Mouse (Mus musculus) heart, embryonic 10.5 days (tissue): Measurements from ENCODE around the gene Zmynd10. TPM values are rescaled to one million over a fixed set of nuclear protein-coding genes. Genes with fewer than 3 reads are reported as not detected.
A peak's percentile ranks its signal among the peaks of the same experiment; 100 is the strongest.

Source experiments
- DNase-seq: peaks from one replicate; pipeline ENCODE4 v3.0.0-alpha.2; 2017; ENCODE audit warnings: low spot score
- H3K27ac ChIP-seq: fragments of 300-500 bp; sonication (generic); 2 replicates; pipeline ENCODE4 v1.5.1; 2016; ENCODE audit warnings: mild to moderate bottlenecking
- H3K27me3 ChIP-seq: fragments of 300-500 bp; sonication (generic); 2 replicates; pipeline ENCODE4 v1.6.1; 2016; ENCODE audit warnings: mild to moderate bottlenecking; ENCODE audit not compliant: poor library complexity, insufficient read depth, severe bottlenecking
- H3K36me3 ChIP-seq: fragments of 300-500 bp; sonication (generic); 2 replicates; pipeline ENCODE4 v1.6.1; 2016; ENCODE audit warnings: mild to moderate bottlenecking, moderate library complexity
- H3K4me1 ChIP-seq: fragments of 300-500 bp; sonication (generic); 2 replicates; pipeline ENCODE4 v1.6.1; 2016; ENCODE audit warnings: mild to moderate bottlenecking
- H3K4me3 ChIP-seq: fragments of 300-500 bp; sonication (generic); 2 replicates; pipeline ENCODE4 v1.5.1; 2016; ENCODE audit warnings: mild to moderate bottlenecking, moderate library complexity
- H3K9me3 ChIP-seq: fragments of 300-500 bp; sonication (generic); 2 replicates; pipeline ENCODE4 v1.6.1; 2016; ENCODE audit warnings: mild to moderate bottlenecking, moderate library complexity
- WGBS: fragments of 180-500 bp; shearing (Covaris S2); methylation state at CpG from one replicate; pipeline ENCODE4 v1.1.7; 2016; 5-methylcytosine and 5-hydroxymethylcytosine counted together
- polyA plus RNA-seq: library from polyadenylated mRNA; unstranded; fragments of >200 nt; fragmentation: Nextera tagmentation; extraction: Ambion mirVana; gene quantifications from 2 replicates; pipeline ENCODE4 v1.2.1, GENCODE M21; 2016

The Zmynd10 gene
- polyA plus RNA-seq, 1 experiment from 2014 or later = not detected

DNA sequence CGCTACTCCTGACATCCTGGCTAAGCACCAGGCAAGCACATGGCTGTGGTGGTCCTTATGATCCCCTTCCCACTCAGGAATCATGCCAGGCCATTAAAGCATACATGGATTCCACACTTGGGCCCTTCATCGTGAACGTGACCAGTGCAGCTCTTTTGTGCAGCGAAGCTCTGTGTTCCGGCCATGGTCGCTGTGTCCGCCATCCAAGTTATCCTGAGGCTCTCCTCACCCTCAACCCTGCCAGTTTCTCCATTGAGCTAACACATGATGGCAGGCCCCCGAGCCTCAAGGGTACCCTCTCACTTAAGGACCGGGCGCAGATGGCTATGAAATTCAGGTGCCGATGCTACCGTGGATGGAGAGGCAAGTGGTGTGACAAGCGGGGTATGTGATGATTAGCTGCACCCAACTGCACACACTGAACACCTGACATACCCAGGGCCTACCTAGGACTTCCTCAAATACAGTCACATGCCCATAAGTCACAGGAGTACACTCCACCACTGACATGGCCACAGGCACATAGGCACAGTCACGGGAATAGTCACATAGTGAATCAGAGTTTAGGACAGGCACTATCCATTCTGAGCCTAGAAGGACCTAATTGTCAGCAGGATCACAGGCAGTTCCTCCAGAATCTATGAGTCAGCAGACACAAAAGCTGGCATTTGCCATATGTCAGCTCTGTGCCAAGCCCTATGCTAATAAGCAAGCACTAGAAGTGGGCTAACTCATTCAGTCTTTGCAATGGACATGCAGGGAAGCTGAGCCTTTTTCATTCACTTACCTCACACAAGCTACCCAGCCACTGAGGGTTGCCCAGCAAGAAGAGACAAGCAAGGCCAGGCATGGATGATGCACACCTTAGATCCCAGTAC, 32.2 kb downstream of the Zmynd10 start:
- peaks cover 21% of the 10 kb centered on the region for H3K36me3 ChIP-seq
- WGBS = 90% methylated on average over 14 of the region's 14 CpGs
- no peak overlapping the region for H3K4me3 ChIP-seq
- 0 out of 2 replicates have a peak overlapping the region, but pooled peaks have one; percentile 25 for H3K27ac ChIP-seq
- H3K27me3 ChIP-seq = no peaks in the 10 kb centered on the region
- H3K9me3 ChIP-seq = no peaks in the 10 kb centered on the region
- H3K4me1 ChIP-seq = peaks cover 67% of the 10 kb centered on the region
- DNase-seq = no peak

GRCm38 (mm10) chr9:107580501-107581317, 33.6 kb downstream of the Zmynd10 start, which contains the start of gene Hyal3:
Gene Hyal3, plus strand, starts transcription at chr9:107580818.
- Histone ChIP-seq H3K36me3 (peaks cover 21% of the 10 kb centered on the region), H3K4me1 (peaks cover 63% of the 10 kb centered on the region), H3K27ac (peak within 1 kb of the TSS; percentile 94), H3K4me3 (peak within 1 kb of the TSS; percentile 82), H3K9me3 (no peaks in the 10 kb centered on the region), H3K27me3 (no peaks in the 10 kb centered on the region)
- WGBS = under 1% methylated on average over 32 of the region's 32 CpGs
- peak; percentile 95 for DNase-seq

DNA sequence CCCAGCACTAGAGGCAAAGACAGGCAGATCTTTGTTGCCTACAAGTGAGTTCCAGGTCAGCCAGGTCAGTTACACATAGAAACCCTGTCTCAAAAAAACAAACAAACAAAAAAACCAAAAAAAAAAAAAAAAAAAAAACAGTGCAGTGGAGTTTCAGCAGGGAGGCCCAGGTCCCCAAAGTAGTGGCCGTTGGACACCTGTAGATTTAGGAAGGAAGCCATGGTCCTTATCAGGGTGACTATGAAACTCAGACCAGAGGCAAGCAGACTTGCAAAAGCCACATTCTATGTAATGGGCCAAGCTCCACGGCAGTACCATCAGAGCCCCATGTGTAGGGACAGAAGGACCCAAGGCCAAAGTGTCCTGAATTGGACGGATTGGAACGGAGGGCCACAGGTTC, 34.5 kb downstream of the Zmynd10 start:
- peak overlapping the region; percentile 94; the same call in 1 of the 2 replicates for H3K27ac ChIP-seq

GRCm38 (mm10) chr9:107582509-107583062, 35.5 kb downstream of the Zmynd10 start:
- no peaks in the 10 kb centered on the region for H3K27me3 ChIP-seq
- 0 out of 2 replicates have a peak overlapping the region, but pooled peaks have one; percentile 94 for H3K27ac ChIP-seq
- H3K4me1 ChIP-seq = peaks cover 53% of the 10 kb centered on the region
- H3K4me3 ChIP-seq = no peak overlapping the region
- WGBS = 88% methylated on average over 7 of the region's 7 CpGs
- H3K9me3 ChIP-seq = no peaks in the 10 kb centered on the region
- H3K36me3 ChIP-seq = peaks cover 21% of the 10 kb centered on the region
- DNase-seq = no peak

More for the DNA sequence above, 34.5 kb downstream of the Zmynd10 start:
- peaks cover 21% of the 10 kb centered on the region for H3K36me3 ChIP-seq
- H3K9me3 ChIP-seq = no peaks in the 10 kb centered on the region
- H3K27me3 ChIP-seq = no peaks in the 10 kb centered on the region
- DNase-seq = no peak
- WGBS = 71% methylated on average over 4 of the region's 4 CpGs
- H3K4me3 ChIP-seq = peak overlapping the region; percentile 82
- H3K4me1 ChIP-seq = peaks cover 62% of the 10 kb centered on the region

- no peaks in the 10 kb centered on the region for H3K27me3 ChIP-seq
- H3K9me3 ChIP-seq = no peaks in the 10 kb centered on the region
- peaks cover 52% of the 10 kb centered on the region for H3K4me1 ChIP-seq
- no peak for DNase-seq
- peaks cover 21% of the 10 kb centered on the region for H3K36me3 ChIP-seq
- no peak overlapping the region for H3K27ac ChIP-seq
- no peak overlapping the region for H3K4me3 ChIP-seq
- WGBS = 86% methylated on average over 14 of the region's 14 CpGs
Observed at GRCm38 (mm10) chr9:107583174-107583573, 36.1 kb downstream of the Zmynd10 start.

DNA sequence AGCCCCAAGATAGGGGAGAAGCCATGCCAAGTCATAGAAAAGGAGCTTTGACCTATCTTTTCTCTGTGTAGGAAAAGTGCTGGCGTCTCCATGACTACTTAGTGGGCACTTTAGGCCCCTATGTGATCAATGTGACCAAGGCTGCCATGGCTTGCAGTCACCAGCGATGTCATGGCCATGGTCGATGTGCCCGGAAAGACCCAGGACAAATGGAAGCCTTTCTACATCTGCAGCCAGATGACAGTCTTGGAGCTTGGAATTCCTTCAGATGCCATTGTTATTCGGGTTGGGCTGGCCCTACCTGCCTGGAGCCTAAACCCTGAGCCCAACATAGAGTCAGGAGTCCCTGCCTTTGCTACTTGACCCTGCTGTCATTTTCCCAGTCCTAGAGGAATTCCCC, 39.4 kb downstream of the Zmynd10 start:
- no peak for DNase-seq
- WGBS = 80% methylated on average over 5 of the region's 5 CpGs
- Histone ChIP-seq H3K9me3 (no peaks in the 10 kb centered on the region), H3K4me3 (no peak overlapping the region; the same call in 1 of the 2 replicates), H3K27ac (peak overlapping the region; percentile 75), H3K27me3 (no peaks in the 10 kb centered on the region), H3K36me3 (peaks cover 42% of the 10 kb centered on the region), H3K4me1 (peaks cover 49% of the 10 kb centered on the region)

GRCm38 (mm10) chr9:107586974-107587832, 40.1 kb downstream of the Zmynd10 start, which contains the start of gene Ifrd2:
Gene Ifrd2, plus strand, starts transcription at chr9:107587642.
- Histone ChIP-seq H3K4me3 (peak within 1 kb of the TSS; percentile 86), H3K4me1 (peaks cover 46% of the 10 kb centered on the region), H3K9me3 (no peaks in the 10 kb centered on the region), H3K36me3 (peaks cover 49% of the 10 kb centered on the region), H3K27me3 (no peaks in the 10 kb centered on the region), H3K27ac (peak within 1 kb of the TSS; percentile 91)
- DNase-seq = peak; percentile 100
- WGBS = 11% methylated on average over 46 of the region's 46 CpGs

- Histone ChIP-seq H3K9me3 (no peaks in the 10 kb centered on the region), H3K27ac (peak overlapping the region; percentile 91), H3K36me3 (peaks cover 52% of the 10 kb centered on the region), H3K4me3 (peak overlapping the region; percentile 86), H3K27me3 (no peaks in the 10 kb centered on the region), H3K4me1 (peaks cover 43% of the 10 kb centered on the region)
- 1% methylated on average over 33 of the region's 33 CpGs for WGBS
- no peak for DNase-seq
Observed at GRCm38 (mm10) chr9:107587833-107588639, 40.9 kb downstream of the Zmynd10 start.

DNA sequence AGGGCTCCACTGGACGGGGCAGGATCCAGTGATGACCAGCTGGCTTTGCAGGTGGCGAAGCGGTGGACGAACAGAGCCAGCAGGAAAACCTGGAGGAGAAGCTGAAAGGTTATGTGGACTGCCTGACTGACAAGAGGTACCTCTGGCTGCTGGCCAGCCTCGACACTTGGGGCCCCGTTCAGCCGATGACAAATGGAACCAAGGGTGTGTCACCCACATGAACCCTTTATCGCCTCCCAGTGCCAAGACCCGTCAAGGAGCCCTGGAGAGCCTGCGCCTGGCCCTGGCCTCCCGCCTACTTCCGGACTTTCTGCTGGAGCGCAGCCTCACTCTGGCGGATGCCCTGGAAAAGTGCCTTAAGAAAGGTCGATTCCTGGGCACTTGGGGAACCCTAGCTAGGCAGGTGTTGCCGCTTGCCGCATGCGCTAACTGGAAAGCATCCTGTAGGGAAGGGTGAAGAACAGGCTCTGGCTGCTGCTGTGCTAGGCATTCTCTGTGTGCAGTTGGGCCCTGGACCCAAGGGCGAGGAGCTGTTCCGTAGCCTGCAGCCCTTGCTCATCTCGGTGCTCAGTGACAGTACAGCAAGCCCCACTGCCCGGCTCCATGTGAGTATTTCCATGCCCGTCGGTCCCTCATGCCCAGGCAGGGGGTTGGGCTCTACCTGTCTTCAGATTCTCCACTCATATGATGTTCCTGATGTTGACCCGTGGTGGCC, 43.1 kb downstream of the Zmynd10 start:
- H3K27me3 ChIP-seq = no peaks in the 10 kb centered on the region
- H3K36me3 ChIP-seq = peaks cover 57% of the 10 kb centered on the region
- no peaks in the 10 kb centered on the region for H3K9me3 ChIP-seq
- peaks cover 50% of the 10 kb centered on the region for H3K4me1 ChIP-seq
- WGBS = 83% methylated on average over 25 of the region's 25 CpGs
- no peak overlapping the region for H3K27ac ChIP-seq
- peak overlapping the region; percentile 86; the same call in 1 of the 2 replicates for H3K4me3 ChIP-seq
- no peak for DNase-seq

GRCm38 (mm10) chr9:107590773-107591060, 43.6 kb downstream of the Zmynd10 start:
- H3K4me3 ChIP-seq = no peak overlapping the region
- H3K27me3 ChIP-seq = no peaks in the 10 kb centered on the region
- no peak for DNase-seq
- WGBS = 97% methylated on average over 6 of the region's 6 CpGs
- H3K27ac ChIP-seq = no peak overlapping the region
- H3K4me1 ChIP-seq = peaks cover 50% of the 10 kb centered on the region
- peaks cover 57% of the 10 kb centered on the region for H3K36me3 ChIP-seq
- no peaks in the 10 kb centered on the region for H3K9me3 ChIP-seq
